Mouse (Mus musculus) urinary bladder, postnatal 4 days (tissue): Measurements from ENCODE around the gene Avil.

Experiments used
- DNase-seq, 2 experiments: peaks; one replicate each; pipeline ENCODE4 v3.0.0; 2021 to 2022; ENCODE audit warnings: low spot score in 2 of 2

The Avil gene

DNA sequence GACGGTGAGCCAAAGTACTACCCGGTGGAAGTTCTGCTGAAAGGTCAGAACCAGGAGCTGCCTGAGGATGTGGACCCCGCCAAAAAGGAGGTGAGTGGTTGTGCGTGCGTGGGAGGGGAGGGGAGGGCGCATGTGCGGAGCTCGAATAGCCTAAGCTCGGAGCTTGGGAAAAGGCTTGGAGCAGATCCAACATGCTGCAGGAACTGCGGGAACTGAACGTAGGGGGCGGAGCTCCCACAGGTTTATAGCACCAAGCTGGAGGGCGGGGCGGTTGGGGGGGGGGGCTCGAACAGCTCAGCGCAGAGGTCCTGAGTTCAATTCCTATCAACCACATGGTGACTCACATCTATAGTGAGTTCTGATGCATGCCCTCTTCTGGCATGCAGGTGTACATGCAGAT, 17.9 kb downstream of the Avil start:
- no peak for DNase-seq

DNA sequence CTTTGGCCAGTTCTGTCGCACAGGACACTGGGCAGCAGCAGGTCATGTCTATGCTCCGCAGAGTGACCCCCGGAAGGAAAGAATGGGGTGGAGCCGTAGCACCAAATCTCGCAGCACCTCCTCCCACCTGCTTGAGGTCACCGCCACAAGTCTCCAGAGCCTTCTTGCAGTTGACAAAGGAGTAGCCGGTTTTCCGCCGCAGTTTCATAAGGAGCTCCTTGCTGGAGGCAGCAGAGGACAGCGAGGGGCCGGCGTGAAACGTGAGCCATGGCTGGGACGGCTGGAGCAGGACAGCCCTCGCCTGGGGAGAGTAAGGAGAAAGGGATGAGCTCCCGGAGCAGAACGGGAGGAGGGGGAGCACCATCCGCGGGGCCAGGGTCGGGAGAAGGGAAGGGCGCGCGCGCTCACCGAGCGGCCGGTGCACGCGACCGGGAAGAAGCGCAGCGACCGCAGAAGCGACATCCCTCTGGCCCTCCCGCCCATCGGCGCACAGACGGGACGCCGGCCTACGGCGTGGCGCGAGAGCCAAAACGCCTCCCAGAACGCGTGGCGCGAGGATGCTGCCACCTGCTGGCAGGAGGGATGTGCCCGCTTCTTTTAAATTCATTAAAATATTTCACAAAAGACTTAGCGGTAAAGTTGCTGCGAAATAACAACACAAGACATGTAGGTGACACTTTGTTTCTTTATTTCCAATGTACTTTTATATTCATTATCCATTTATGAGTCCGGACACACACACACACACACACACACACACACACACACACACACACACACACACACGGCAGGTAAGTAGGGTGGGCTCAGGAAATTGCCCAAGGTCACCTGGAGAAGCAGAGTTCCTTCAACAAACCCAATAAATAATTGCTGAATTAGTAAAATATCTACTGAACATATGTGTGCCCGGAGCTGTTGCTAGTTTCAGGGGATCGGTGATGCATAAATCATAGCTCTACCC, 30.1 kb downstream of the Avil start, which contains the start of gene Tsfm:
Gene Tsfm (minus strand): TSS at position 505 of the 961 bp plus-strand sequence.
- DNase-seq = peak; percentile 86 to 93

DNA sequence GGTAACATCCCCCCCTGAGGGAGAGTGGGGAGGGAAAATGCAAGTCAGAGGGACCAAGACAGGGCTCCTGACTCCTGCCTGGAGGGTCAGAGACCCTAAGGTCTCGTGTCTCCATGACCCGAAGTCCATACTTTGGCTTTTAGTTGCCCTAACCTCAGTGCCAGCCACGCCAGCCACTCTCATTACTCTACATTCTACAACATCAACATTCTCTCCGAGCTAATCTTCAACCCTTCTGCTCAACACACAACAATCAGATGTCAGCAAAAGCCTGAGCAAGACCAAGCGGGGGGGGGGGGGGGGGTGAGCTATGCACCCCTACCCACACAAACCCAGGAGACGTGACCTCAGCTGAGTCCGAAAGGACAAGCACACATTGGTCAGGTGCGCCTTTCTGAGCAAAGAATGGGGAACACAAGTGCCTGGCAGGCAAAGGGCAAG, 32.8 kb downstream of the Avil start:
- DNase-seq = no peak

DNA sequence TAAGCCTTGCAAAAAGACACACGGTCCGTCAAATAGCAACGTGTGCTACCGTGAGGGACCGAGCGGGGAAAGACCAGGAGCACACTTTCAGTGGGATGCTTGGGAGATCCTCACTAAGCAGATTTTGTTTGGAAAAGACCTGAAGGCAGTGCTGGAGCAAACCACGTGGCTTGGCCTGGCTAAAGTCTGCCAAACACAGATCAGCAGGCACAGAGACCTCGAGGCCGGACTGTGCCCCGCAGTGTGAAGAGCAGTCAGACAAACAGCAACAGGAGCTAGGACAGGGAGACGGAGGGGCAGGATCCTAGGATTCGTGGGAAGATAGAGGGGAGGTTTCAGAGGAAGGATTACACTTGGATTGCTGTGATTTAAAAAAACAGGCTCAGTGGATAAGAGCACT, 35.8 kb downstream of the Avil start:
- no peak for DNase-seq

DNA sequence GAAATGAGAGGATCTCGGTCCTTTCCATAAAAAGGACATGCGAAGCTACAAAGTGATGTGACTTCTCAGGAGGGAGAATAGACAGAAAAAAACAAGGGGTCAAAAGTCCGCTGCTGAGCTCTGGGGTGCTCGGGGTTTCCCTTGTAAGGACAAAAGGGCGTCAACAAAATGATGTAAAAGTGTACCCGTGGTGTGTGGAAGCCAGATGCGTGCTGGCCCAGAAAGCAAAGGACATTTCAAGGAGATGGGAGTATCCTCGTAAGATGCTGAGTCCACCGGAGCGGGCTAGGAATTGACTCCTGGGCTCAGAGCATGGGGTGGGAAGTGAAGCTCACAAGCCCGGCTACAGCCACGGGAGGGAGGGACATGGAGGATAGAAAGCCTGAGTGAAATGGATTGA, 37.1 kb downstream of the Avil start:
- no peak for DNase-seq

DNA sequence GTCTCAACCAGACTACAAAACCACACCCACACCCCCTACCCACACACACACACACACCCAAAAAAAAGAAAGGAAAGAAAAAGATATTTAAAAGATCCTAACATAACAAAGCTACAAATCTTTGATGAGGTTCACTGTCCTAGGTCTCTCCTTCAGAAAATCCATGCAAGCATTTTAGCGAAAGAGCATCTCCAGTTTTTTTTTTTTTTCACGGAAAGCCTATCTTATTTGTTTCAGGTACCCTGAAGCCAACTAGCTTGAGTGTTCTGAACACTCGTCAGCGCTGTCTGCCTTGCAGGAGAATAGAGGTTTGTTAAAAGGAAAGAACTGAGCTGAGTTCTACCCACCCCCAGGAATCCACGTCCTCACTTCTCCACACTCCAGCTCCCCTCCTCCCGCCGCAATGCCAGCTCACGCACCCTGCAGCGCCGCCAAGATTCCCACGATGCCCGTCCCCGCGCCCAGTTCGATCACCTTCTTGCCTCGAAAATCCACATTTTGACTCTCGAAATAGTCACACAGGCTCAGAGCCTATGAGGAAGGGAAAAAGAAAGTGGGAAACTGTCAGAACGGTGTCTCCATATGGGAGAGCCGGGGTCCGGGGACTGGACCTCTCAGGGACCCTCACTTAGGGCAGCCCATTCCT, 40.2 kb downstream of the Avil start:
- no peak for DNase-seq

DNA sequence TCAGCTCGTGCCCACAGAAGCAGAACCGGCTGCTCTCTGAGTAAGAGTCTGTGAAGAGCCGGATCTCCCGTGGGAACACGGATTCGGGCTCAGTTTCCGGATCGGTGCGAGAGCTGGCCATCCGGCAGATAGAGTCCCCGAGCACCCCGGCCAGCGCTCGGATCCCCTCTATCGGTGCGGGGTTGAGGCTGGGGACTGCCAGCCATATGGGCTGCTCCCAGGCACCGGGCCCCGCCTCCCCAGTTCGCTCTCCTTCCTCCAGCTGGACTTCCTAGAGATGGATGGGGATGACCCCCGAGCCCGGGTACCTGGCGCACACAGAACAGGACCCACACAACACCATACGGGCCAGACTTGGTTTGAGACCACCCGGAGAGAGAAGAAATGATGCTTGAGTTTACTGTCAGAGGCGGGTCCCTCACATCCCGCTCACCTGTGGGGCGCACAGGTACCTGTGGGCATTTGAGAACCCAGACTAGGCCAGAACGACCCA, 40.8 kb downstream of the Avil start, which contains the start of the genes Mettl1 and Eef1akmt3:
Gene Mettl1 (plus strand): TSS at position 141 of the 493 bp plus-strand sequence.
Gene Eef1akmt3 (minus strand): TSS at position 240 of the 493 bp plus-strand sequence.
- DNase-seq = peak in 1 of 2 experiments; percentile 38

DNA sequence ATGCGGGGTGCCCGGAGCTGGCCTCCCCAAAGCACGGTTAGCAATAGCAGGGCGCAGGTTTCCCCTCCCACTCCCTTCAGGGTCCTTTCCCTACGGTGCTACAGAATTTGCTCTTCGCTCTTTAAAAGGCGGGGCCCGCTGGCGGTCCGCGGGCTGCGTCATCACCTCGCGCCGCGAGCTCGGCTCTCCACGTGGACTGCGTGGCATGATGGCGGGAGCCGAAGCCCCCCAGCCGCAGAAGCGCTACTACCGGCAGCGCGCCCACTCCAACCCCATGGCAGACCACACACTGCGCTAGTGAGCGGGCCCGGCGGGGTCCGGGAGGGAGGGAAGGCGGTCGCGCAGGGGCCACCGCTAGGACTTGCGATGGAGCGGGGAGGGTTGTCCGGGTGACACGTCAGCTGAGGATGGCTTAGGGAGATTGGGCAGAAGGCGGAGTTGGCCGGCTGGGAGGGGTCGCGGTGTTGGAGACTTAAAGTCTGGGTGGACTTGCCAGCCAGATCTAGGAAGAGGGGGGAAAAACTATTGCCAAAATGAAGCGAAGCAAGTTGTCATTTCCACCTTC, 41.3 kb downstream of the Avil start:
- peak; percentile 85 to 87 for DNase-seq

DNA sequence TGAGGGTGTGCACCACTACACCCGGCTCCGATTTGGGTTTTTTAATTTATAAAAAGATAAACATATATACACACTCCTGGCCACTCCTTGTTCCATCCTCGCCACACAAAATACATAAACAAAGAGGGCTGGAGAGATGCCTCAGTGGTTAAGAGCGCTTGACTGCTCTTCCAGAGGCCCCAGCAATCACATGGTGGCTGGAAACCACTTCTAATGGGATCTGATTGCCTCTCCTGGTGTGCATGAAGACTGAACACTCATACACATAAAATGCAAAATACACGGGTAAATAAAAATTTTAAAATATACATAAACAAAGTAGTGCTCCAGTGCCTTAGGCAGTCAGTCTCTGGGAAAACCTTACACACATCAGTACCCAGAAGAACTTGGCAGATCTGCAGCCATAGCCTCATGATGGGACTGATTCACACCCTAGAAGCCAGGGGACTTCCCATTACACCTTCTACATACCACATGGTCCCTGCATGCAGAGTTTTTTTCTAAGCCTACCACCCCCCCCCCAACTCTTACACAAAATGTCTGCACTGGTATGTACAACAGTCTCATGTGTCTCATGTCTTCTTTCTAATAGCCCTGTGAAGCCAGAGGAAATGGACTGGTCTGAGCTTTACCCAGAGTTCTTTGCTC, 42.1 kb downstream of the Avil start:
- DNase-seq = no peak

DNA sequence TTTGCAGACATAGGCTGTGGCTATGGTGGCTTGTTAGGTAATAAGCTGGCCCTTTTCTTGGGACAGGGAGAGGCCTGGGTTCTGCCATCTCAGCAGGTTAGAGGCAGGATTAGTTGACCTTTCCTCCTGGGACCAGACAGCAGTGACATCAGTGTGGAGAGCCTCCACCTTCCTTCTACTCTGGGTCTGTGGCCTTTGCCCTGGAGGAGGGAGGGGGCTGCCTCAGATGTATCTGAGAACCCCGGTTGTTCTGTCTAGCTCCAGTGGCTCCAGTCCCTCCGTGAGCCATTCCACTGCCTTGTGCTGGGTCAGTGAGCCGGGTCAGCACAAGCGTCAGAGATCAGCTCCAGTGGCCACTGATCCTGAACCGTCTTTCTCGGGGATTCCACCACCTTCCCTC, 42.7 kb downstream of the Avil start:
- no peak for DNase-seq

DNA sequence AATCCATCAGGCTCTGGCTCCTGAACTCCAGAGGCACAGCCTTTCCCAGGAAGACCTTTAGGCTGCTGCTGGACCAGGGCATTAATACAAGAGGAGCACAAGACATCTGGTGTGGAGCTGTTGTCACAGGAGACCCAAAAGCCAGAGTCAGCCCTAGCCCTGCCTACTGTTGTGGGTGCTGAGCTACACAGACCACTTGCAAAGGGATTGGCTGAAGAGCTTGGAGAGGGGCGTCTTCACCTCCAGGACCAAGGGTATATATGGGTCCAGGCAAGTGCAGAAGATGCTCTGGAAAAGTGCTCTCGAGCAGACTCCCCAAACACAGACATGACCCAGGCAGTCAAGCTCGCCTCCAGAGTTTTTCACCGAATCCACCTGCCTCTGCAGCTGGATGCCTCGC, 47.4 kb downstream of the Avil start, which contains the start of gene Cyp27b1:
Gene Cyp27b1 (plus strand): TSS at position 297 of the 400 bp plus-strand sequence.
- DNase-seq = no peak

DNA sequence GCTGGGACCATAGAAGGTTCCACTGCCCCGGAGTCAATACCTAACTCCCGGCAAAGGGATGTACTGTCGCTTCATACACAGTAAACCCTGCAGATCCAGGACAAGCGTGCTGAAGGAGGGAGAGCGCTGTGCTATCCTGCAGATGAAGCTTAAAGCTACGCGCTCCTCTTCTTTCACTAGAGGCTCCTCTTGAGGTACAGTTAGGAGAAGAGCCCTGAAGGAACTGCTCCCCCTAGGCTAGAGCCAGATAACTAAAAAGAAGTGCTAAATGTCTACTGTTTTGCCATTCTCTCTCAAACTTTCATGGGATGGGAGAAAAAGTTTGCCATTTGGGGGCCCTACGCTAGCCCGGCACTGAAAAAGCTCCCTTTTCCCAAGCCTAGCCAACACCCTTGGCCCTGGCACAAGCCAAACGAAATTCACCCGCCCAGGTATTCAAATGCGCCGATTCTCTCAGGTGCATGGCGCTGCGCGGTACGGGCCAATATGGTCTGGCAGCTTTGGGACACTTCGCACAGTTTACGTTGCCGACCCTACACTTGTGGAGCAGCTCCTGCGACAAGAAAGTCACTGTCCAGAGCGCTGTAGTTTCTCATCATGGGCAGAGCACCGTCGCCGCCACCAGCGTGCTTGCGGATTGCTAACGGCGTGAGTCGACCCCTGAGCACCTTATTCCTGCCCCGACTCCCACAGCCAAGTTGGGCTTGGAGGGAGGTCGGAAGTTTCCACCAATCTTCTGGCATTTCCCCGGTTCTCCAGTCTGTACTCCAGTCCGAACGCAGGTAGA, 48.3 kb downstream of the Avil start:
- no peak for DNase-seq

DNA sequence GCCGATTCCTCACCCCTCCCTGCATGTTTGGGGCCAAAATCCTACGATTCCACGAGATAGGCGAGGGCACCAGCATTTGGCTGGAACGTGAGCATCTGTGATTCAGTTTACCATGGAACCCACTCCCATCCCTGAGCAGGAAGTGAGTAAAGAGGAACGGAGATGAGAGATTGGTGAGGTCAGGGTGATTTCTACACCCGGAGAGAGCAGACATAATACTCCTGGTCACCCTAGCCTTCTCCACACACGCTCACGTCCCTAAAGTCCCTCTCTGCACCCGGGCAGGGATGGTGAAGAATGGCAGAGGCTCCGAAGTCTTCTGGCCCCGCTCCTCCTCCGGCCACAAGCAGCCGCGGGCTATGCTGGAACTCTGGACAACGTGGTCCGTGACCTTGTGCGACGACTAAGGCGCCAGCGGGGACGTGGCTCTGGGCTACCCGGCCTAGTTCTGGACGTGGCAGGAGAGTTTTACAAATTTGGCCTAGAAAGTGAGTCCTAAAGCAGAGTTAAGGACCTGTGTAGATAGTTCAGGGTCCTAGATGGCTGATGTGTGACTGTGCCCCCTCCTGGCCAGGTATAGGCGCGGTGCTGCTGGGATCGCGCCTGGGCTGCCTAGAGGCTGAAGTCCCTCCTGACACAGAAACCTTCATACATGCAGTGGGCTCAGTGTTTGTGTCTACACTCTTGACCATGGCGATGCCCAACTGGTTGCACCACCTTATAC, 49.0 kb downstream of the Avil start:
- no peak for DNase-seq

DNA sequence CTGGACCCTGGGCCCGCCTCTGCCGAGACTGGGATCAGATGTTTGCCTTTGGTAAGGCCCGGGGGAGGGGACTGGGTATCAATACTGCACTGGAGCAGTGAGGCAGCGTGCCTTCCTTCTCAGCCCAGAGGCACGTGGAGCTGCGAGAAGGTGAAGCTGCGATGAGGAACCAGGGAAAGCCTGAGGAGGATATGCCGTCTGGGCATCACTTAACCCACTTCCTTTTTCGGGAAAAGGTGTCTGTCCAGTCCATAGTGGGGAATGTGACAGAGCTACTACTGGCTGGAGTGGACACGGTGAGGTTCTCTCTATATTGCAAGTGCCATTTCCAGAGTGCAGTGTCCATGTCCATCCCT, 49.6 kb downstream of the Avil start:
- no peak for DNase-seq

DNA sequence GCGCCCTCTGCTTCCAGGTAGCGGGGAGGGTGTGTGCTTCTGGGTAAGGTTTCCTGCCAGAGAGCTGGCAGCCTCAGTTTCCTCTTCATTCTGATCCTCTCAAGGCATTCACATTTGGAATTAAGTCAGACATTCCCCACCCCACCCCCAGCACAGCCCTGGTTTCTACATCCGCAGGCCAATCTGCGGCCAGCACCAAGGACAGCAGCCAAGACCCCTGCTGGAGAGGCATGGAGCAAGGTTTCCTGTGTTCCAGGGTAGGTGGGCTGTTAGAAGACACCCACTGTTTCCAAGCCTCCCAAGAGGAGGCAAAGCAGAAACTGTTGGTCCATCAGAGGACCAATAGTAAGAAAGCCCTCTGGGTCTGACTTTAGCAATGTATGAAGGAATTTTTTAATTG, 54.1 kb downstream of the Avil start:
- no peak for DNase-seq

DNA sequence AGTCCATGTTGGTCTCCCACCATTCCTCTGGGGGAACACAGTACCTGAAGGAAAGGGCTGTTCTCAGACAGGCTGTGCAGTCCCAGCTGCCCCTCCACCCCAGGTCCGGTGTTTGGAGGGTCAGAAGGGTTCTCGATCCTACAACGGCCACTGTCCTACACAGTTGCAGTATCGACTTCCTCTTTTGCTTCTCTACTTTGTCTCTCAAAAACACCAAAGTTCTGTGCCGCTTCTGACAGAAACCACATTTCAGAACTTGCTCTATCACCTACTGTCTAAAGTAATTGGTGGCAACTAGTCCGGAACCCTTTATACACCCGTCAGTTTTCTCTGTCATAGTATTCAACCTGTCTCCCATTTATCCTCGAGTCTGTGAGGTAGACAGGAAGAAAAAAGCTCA, 54.9 kb downstream of the Avil start:
- DNase-seq = no peak

DNA sequence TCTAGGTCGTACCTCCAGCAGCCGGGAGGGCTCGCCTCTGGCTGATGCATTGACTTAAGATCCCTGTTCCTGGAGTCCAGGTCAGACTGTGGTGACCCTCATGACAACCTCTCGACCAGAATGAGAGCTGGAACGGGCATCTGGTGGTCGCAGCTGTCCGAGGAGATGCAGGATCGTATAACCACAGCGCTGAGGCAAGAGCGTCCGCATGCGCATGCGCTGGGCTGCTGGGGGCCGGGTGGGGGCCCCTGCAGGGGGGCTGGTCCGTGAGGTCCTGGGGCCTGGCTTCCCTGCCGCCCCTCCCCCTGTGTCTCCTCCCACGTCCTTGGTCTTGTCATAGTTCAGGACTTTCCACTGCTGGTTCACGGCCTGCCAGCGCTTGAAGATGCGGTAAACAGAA, 56.0 kb downstream of the Avil start:
- no peak for DNase-seq

DNA sequence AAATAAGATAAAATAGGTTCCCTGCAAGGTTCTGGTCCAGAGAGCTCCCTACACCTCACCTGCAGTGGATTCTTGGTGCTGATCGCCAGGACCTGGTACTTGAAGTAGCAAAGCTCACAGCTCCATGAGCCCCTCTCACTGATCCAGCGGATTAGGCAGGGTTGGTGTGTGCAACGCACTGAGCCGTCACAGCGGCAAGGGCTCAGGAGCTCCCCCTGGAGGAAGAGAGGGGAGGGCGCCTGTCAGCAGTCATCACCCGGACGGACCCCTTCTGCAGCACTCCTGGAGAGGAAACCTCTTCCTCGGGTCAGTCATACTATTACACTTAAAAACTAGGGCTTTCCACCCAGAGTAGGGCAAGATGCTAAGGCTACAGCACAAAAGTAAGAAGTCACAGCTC, 57.7 kb downstream of the Avil start:
- DNase-seq = peak in 1 of 2 experiments; percentile 77

DNA sequence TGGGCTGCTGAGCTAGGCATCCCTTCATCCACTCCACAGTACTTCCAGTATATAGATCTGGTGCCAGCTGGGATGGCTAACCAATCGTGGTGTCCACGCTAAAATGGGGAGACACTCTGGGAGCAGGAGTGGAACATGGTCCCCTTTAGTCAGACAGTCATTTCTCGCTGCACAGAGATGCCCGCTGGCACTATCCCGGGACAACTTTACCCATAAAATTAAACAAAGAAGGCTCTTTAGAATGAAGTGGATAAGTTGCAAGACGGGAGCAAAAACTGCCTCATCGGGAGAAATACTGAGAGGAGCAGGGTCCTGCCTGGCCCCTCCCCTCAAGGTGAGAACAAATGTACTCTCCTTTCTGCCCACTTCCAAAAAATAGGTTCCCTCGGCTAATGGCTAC, 58.2 kb downstream of the Avil start:
- DNase-seq = no peak
